Mouse (Mus musculus) lung, embryonic 16.5 days (tissue): ENCODE data around the gene Entpd4b. TPM values are rescaled to one million over a fixed set of nuclear protein-coding genes. Genes with fewer than 3 reads are reported as not detected.
"Not testable (repeated sequence)": the region's sequence is repeated elsewhere in the genome, so short reads cannot be mapped to it uniquely, and the experiment has no call there.

Source experiments
- ATAC-seq: fragments of 200-750 bp; cut with Nextera tagmentation; 2 replicates; pipeline ENCODE4 v1.8.0; 2017; ENCODE audit warnings: low read depth, mild to moderate bottlenecking, moderate library complexity
- H3K27ac ChIP-seq: fragments of 300-500 bp; sonication (generic); 2 replicates; pipeline ENCODE4 v1.5.1; 2014; ENCODE audit warnings: mild to moderate bottlenecking, control low read depth, low read length
- H3K27me3 ChIP-seq: fragments of 300-500 bp; sonication (generic); 2 replicates; pipeline ENCODE4 v1.6.1; 2014; ENCODE audit warnings: low read depth, low read length, mixed read lengths; ENCODE audit not compliant: control insufficient read depth, insufficient read depth
- H3K36me3 ChIP-seq: fragments of 300-500 bp; sonication (generic); 2 replicates; pipeline ENCODE4 v1.6.1; 2014; ENCODE audit warnings: low read length; ENCODE audit not compliant: control insufficient read depth, insufficient read depth
- H3K4me1 ChIP-seq: fragments of 300-500 bp; sonication (generic); replicated peaks from 2 replicates; pipeline ENCODE4 v1.6.1; 2014; ENCODE audit warnings: low read length, mixed read lengths; ENCODE audit not compliant: control insufficient read depth, insufficient read depth
- H3K4me2 ChIP-seq: fragments of 300-500 bp; sonication (generic); 2 replicates; pipeline ENCODE4 v1.6.1; 2014; ENCODE audit warnings: low read depth, low read length, control low read depth
- H3K4me3 ChIP-seq: fragments of 300-500 bp; sonication (generic); 2 replicates; pipeline ENCODE4 v1.5.1; 2014; ENCODE audit warnings: mild to moderate bottlenecking, low read length, control low read depth
- H3K9ac ChIP-seq: fragments of 300-500 bp; sonication (generic); 2 replicates; pipeline ENCODE4 v1.6.1; 2014; ENCODE audit warnings: low read length, control low read depth
- H3K9me3 ChIP-seq: fragments of 300-500 bp; sonication (generic); 2 replicates; pipeline ENCODE4 v1.6.1; 2016; ENCODE audit warnings: low read length; ENCODE audit not compliant: control insufficient read depth
- WGBS: fragments of 180-500 bp; shearing (Covaris S2); extraction: QIAGEN DNeasy Blood & Tissue Kit; methylation state at CpG from one replicate; pipeline ENCODE4 v1.1.7; 2014; 5-methylcytosine and 5-hydroxymethylcytosine counted together
- polyA plus RNA-seq: library from polyadenylated mRNA; unstranded; fragments of >200 nt; fragmentation: Nextera tagmentation; extraction: Ambion mirVana; gene quantifications from 2 replicates; pipeline ENCODE4 v1.2.1, GENCODE M21; 2015

Gene Entpd4b
- polyA plus RNA-seq, 1 experiment from 2014 or later, result 13.3 TPM

- H3K9me3 ChIP-seq, H3K36me3 ChIP-seq, H3K27me3 ChIP-seq, H3K4me1 ChIP-seq, H3K9ac ChIP-seq, H3K4me2 ChIP-seq, H3K4me3 ChIP-seq, ATAC-seq, H3K27ac ChIP-seq: not testable (repeated sequence)
- no CpG with 5 or more reads among the region's 2 CpGs for WGBS
Measured at GRCm38 (mm10) chr14:69545052-69545451, 10.2 kb upstream of the Entpd4b start.

DNA sequence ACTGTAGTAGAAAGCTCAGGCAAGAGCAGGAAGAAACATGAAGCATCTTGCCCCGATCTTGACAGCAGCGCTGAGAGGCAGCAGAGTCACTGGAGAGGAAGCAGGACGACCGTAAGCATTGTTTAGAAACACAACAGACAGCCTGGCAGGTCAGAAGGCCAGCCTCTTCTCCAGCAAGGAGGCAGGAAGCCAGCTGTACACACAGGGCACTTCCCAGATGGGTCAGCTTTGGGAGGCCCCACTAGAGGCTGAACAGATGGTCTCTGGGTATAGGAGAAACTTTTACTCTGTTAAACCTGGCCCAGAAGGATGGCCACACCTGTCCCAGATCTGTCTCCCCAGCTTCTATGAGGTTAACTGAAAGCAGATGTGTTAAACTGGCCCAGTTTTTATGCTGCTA lies 7.9 kb upstream of the Entpd4b start:
- 0 out of 2 replicates have a peak, but pooled peaks have one; percentile 36 for ATAC-seq

GRCm38 (mm10) chr14:69556820-69557219 lies 1.6 kb downstream of the Entpd4b start:
- H3K9ac ChIP-seq, H3K4me3 ChIP-seq, H3K9me3 ChIP-seq, H3K4me2 ChIP-seq, H3K27me3 ChIP-seq, ATAC-seq, H3K27ac ChIP-seq, H3K4me1 ChIP-seq, H3K36me3 ChIP-seq: not testable (repeated sequence)
- no CpG with 5 or more reads among the region's 8 CpGs for WGBS

More for the DNA sequence above, 7.9 kb upstream of the Entpd4b start:
- not testable (repeated sequence) for H3K4me1 ChIP-seq, H3K4me2 ChIP-seq, H3K9ac ChIP-seq, H3K9me3 ChIP-seq, H3K27me3 ChIP-seq, H3K4me3 ChIP-seq, H3K27ac ChIP-seq, H3K36me3 ChIP-seq
- WGBS, result no CpG with 5 or more reads among the region's 4 CpGs

DNA sequence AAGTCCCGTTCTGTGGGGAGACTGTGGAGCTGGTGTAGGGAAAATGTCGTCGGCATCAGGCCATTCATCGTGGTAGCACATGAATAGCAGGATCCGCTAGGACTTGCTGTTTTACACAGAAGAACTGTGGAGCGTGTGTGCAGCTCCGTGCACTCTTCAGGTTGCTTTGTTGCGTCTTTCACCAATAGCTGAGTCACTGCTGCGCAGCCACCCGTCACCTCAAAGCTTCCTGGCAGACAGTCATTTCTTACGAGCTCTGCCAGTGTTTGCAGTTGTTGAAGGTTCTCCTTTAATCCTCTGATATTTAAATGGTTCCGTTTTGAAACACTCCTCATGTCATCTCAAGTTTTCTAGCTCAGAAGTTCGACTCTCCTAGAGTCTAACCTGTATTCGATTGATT lies 2.3 kb downstream of the Entpd4b start:
- WGBS, result no CpG with 5 or more reads among the region's 14 CpGs
- not testable (repeated sequence) for ATAC-seq, H3K36me3 ChIP-seq, H3K9ac ChIP-seq, H3K9me3 ChIP-seq, H3K27me3 ChIP-seq, H3K4me2 ChIP-seq, H3K4me3 ChIP-seq, H3K4me1 ChIP-seq, H3K27ac ChIP-seq

Other genes starting within 250 kb of the Entpd4b start
- not detected in 2 replicates for gene Gm16867, start 52.1 kb upstream of the Entpd4b start, polyA plus RNA-seq
- not detected in 2 replicates for gene Gm27179, start 42.9 kb upstream of the Entpd4b start, polyA plus RNA-seq